Mouse (Mus musculus) spleen, postnatal 4 days (tissue): ENCODE results near the gene Cadps2.

Experiments
- DNase-seq, 2 experiments: peaks; one replicate each; pipeline ENCODE4 v3.0.0; 2022; ENCODE audit warnings: low spot score in 2 of 2

Cadps2 gene

GRCm38 (mm10) chr6:23252196-23253135 is 586.8 kb downstream of the Cadps2 start:
- no peak for DNase-seq

DNA sequence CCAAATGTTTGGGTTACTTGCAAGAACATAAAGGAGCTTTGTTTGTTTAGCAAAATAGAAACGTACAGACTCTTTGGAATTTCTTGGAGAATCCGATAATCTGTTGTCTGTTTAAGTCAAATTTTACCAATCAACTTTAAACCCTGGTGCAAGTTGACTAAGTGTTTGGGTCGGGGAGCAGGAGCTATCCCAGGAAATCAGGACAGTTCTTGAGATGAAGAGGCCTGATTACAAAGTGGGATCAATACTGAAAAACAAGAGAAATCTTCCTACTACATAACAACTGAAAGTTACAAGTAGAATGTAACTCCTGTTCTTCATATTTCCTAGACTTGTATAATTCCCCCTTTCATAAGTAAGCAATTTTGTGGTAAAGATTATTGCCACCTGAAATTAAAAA is 587.8 kb downstream of the Cadps2 start:
- DNase-seq = no peak

- DNase-seq = no peak
These were observed 588.8 kb downstream of the Cadps2 start for GRCm38 (mm10) chr6:23250288-23250955.

GRCm38 (mm10) chr6:23249616-23250287 is 589.5 kb downstream of the Cadps2 start:
- DNase-seq = no peak

- no peak for DNase-seq
These were observed 590.2 kb downstream of the Cadps2 start for GRCm38 (mm10) chr6:23249053-23249401.

GRCm38 (mm10) chr6:23248313-23249052 is 590.7 kb downstream of the Cadps2 start, which contains the start of gene Fezf1:
Fezf1 (minus strand) TSS chr6:23248362.
- DNase-seq = no peak

GRCm38 (mm10) chr6:23247512-23248312 is 591.5 kb downstream of the Cadps2 start:
- DNase-seq = no peak

GRCm38 (mm10) chr6:23246790-23247511 is 592.3 kb downstream of the Cadps2 start:
- no peak for DNase-seq

- no peak for DNase-seq
These were observed 593.0 kb downstream of the Cadps2 start for GRCm38 (mm10) chr6:23246061-23246789.

GRCm38 (mm10) chr6:23245545-23246011 is 593.6 kb downstream of the Cadps2 start:
- DNase-seq = no peak

DNA sequence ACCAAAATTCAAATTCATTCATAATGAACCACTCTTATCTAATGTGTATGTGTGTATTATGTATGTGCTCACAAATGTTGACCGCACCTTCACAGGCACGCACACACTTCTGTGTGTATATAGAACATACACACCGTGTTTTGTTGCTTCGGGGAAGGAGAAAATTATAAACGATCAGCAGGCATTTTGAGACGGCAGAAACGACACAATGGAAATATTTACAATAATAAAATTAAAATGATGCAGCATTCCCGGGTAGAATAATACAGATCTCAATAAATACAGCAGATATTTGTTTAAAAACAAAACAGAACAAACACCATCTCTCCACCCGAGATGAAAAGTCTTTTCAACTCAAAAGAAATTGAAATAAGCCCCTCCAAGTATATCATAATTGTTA is 594.1 kb downstream of the Cadps2 start:
- DNase-seq = no peak

GRCm38 (mm10) chr6:23243821-23244760 is 595.1 kb downstream of the Cadps2 start:
- no peak for DNase-seq
